Mouse (Mus musculus): Measurements from ENCODE around the gene Cd79b.
"Not testable (repeated sequence)": the region's sequence is repeated elsewhere in the genome, so short reads cannot be mapped to it uniquely, and the experiment has no call there.

Cd79b gene

GRCm38 (mm10) chr11:106314333-106314812 lies at the start of gene Cd79b:
Cd79b (minus strand) TSS chr11:106314762.
- DNase-seq (ENCODE audit: low spot score in 2 of 2): no peak

DNA sequence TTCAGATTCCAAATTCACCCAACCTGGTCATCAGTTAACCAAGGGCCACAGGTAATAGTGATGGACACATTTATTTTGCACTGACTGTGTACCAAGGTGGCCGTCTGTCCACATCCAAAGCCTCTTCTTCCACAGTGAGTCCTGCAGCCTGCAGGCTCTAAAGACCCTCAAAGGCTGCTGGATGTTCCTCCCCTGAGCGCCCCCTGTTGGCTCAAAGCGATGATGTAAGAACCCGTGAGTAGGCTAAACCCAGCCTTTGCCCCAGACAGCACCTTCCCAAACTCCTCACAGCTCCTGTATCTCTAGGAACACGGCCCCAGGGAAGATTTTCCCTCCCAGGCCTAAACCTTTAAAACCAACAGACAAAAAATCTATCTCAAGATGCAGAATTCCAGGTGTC lies 44.8 kb upstream of the Cd79b start:
- no peak for DNase-seq (ENCODE audit: low spot score in 2 of 2)

DNA sequence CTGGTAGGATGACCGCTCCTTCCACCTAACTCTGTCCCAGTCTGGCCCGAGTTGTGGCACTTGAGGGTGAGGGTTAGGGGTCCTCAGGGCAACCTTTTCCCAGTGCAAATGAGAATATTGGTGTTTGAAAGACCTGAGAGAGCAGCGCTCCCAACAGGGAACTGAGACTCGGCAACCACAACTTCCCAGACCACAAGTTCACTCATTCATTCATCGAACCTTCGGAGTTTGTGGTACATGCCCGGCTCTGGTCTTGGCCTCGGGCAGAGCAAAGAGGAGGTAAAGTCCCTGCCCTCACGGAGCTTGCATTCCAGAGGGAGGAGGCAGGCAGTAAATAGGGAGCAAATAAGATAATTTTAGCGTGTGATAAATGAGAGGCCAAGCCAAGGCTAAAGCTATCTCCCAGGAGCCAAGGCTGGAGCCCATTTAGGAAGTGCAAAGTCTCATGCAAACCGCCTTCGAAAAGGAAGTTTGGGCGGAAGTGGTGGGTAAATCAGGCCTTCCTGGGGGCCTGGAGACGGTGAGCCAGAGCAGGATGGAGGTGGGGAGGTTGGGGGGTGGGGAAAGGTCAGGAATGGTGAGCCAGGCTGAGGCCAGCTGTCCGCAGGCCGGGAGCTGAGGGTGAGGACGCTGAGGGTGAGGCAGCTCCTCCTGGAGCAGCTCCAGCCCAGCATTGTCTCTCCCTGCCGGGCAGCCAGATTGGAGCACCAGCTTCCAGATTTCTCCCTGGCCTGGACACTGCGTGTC lies 41.0 kb upstream of the Cd79b start:
- no peak for DNase-seq (ENCODE audit: low spot score in 2 of 2)

- DNase-seq (ENCODE audit: low spot score in 2 of 2): no peak
Measured at GRCm38 (mm10) chr11:106354181-106354580, 39.6 kb upstream of the Cd79b start.

DNA sequence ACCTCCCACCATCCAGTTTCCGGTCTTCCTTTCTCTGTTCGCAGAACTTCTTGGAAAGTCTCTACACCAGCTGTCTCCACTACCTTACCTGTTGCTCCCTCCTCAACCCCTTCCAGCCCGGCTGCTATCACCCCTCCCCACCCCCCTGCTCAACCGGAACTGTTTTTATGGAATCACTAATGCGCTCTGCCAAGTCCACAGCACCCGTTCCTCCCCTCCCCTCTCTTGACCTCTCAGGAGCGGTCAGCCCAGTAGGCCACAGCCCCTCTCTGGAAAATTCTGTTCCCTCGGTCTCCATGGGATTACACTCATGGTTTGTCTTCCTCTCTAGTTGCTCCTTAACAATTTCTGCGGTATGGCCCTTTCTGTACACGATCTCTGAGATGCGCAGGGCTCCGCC lies 38.6 kb upstream of the Cd79b start, which contains the start of gene Scn4a:
Scn4a (minus strand) TSS at position 101 of the 400 bp plus-strand sequence.
- no peak for DNase-seq (ENCODE audit: low spot score in 2 of 2)

DNA sequence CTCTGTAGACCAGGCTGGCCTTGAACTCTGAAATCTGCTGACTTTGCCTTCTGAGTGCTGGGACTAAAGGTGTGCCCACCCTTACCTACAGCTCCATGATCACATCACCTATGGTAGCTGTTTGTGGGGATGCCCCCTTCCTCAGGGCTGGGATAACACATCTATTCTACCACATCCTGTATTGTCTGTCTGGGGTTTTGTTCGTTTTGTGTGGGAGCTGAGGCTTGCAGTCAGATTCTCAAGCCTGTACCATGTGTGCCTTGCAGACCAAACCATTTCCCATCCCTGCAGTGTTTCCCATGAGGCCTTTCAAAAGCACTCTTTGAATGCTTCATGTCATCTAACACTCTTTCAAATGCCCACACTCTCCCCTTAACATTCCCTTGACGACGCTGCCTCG lies 37.4 kb upstream of the Cd79b start:
- DNase-seq (ENCODE audit: low spot score in 2 of 2): no peak

GRCm38 (mm10) chr11:106351253-106351652 lies 36.7 kb upstream of the Cd79b start:
- DNase-seq (ENCODE audit: low spot score in 2 of 2): no peak

DNA sequence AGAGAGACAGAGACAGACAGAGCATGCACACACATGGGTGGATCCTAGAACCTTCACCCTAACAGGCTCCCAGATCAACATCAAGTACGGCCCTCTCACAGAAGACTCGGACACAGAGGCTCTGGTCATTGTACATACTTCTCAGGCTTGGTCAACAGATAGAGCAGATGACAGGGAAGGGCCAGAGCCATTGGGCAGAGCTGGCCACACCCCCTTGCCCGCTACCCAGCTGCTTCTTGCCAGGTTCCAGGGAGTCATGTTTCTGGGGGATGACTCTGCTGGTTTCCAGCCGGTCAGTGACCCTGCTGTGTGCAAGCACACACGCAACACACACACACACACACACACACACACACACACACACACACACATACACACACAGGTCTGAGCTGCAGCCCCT lies 36.3 kb upstream of the Cd79b start:
- no peak for DNase-seq (ENCODE audit: low spot score in 2 of 2)

- no peak for DNase-seq (ENCODE audit: low spot score in 2 of 2)
Measured at GRCm38 (mm10) chr11:106349772-106350171, 35.2 kb upstream of the Cd79b start.

DNA sequence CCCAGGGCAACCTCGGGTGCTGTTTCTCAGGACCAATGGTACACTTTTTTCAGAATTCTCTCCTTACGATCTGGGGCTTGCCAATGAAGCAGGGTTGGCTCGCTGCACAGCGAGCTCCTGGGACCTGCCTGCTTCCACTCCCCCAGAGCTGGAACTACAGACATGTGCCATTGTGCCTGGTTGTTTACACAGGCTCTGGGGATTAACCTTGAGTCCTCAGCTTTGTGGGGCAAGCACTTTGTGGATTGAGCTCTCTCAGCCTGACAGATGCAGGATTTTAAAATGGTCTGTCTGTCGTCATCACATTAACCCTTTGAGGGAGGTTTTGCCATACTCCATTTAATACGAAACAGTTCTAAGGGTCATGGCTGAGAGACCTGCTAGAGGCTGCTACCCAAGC lies 30.3 kb upstream of the Cd79b start:
- DNase-seq (ENCODE audit: low spot score in 2 of 2): no peak

DNA sequence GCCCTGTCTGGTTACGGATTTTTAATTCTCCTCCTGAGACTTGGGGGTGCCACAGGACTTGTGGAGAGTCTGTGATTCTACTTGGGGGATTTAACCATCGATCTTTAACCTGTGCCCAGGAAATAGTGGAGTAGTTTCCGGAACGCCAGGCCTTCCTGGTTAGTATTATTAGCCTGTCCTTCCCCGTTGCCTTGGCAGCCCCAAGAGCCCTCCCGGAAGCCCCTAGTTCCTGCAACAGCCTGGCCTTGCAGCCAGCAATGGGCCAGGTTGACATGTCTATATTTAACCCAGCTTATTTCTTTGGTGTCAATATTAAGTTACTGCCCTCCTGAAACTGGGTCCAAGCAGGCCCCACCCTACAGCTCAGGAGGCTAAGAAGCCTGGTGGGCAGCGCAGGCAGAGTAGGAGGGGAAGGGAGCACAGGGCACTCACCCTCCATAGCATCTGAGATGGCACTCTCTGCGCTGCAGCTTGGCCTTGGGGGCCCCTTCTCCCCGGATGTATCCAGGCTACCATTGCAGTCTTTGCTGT lies 26.5 kb upstream of the Cd79b start:
- no peak for DNase-seq (ENCODE audit: low spot score in 2 of 2)

- not testable (repeated sequence) for DNase-seq (ENCODE audit: low spot score in 2 of 2)
Measured at GRCm38 (mm10) chr11:106339323-106339722, 24.8 kb upstream of the Cd79b start.

GRCm38 (mm10) chr11:106338870-106339269 lies 24.3 kb upstream of the Cd79b start:
- no peak for DNase-seq (ENCODE audit: low spot score in 2 of 2)

DNA sequence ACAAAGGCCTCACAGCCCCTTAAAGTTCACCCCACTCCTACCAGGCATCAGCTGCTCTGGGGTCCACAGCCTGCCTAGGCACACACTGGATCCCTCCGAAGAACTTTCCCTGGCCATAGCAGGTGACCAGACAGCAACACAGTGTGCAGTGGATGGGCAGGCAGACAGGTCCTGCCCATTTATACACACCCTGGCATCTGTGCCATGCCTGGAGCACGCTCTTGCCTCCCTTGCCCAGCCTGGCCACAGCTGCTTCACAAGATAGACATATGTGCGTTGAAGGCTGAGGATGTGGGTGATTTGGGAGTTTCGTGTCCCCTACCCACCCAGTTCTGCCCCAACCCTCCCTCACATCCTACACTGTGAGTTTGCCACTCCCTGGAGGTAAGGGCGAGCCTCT lies 23.5 kb upstream of the Cd79b start:
- DNase-seq (ENCODE audit: low spot score in 2 of 2): no peak

GRCm38 (mm10) chr11:106334066-106334465 lies 19.5 kb upstream of the Cd79b start:
- no peak for DNase-seq (ENCODE audit: low spot score in 2 of 2)

- DNase-seq (ENCODE audit: low spot score in 2 of 2): no peak
Measured at GRCm38 (mm10) chr11:106332458-106332857, 17.9 kb upstream of the Cd79b start.

GRCm38 (mm10) chr11:106329682-106330081 lies 15.1 kb upstream of the Cd79b start:
- DNase-seq (ENCODE audit: low spot score in 2 of 2): peak; percentile 59 to 62

DNA sequence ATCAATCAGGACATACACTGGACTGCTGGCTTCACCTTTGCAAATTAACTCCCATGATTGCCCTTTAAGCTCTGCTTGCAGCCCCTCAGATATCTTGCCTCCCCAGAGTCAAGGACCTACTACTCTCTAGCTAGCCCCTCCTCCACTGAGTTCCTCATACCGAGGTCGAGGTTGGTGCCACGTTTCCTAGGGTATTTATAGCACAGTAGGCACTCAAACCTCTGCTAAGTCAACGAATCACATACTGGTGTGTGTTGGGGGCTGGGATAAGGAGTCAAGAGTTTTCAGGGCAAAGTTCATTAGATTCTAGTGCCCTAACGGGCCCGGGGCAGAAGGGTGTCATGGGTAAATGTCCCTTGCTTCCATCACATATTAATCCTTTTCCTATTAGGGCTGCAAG lies 14.6 kb upstream of the Cd79b start:
- DNase-seq (ENCODE audit: low spot score in 2 of 2): no peak

- DNase-seq (ENCODE audit: low spot score in 2 of 2): no peak
Measured at GRCm38 (mm10) chr11:106328521-106328920, 14.0 kb upstream of the Cd79b start.

DNA sequence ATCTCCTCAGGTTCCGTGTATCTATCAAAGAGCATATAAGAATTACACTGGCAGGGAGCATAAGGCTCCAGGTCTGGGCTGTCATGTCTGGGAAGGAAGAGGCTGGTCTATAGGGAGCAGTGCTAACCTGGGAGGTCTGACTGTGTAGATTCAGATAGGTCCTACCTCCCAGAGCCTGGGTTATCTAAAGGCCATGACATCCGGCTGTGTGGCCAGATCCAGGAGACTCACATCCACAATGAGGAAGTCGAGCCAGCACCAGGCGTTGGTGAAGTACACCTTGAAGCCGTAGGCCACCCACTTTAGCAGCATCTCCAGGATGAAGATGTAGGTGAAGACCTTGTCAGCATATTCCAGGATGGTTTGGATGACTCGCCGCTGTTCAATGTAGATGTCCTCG lies 11.9 kb upstream of the Cd79b start:
- no peak for DNase-seq (ENCODE audit: low spot score in 2 of 2)

DNA sequence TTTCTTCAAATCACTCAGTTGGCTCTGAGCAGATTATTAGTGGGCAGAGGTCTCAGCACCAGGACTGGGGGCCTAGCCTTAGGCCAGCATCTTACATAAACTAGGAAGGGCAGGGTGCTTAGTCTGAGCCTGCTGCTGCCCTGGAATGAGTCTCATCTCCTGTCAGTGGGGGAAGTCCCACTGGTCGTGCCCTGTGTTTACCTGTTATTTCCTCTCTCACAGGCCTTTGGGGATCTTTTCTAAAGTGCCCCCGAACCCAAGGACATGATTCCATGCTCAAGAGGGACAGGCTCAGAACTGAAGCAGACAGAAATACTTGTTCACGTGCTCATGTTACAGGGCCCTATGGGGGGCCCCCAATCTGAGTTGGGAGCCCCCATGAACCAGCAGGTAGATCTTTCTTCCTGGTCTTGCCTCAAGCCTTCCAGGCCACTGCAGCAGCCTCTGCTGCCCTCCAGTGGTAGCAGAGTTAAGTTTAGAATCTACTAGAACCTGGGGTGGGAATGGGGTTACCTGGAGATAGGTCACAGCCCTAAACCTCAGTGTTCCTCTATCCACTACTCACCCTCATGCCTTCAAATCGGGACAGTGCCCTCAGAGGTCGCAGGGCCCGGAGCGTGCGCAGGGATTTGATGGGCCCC lies 11.1 kb upstream of the Cd79b start:
- peak; percentile 54 to 76 for DNase-seq (ENCODE audit: low spot score in 2 of 2)

DNA sequence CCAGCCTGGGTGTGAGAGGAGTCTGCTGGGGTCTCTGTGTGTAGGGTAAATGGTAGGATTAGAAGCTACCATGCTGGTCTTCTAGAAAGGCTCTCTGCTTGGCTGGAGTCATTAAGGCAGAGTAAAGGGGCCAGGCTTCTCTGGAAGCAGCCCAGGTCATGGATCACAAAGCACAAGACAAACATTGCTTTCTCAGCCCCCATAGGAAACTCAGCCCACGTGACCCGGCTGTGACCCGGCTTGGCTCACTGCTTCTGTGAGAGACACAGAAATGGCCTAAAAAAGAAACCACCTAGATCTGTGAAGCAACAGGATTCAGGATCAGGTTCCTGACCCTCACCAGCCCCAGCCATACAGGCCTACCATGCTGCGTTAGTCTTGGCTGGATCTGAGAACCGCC lies 10.3 kb upstream of the Cd79b start:
- DNase-seq (ENCODE audit: low spot score in 2 of 2): no peak
